Mouse (Mus musculus) thymus, adult 2 months (tissue): ENCODE results near the gene Olfr161. TPM values are rescaled to one million over a fixed set of nuclear protein-coding genes. Genes with fewer than 3 reads are reported as not detected.
"Not testable (repeated sequence)": the region's sequence is repeated elsewhere in the genome, so short reads cannot be mapped to it uniquely, and the experiment has no call there.

Source experiments
- DNase-seq: peaks from one replicate; pipeline ENCODE4 v3.0.0; 2021
- H3K27ac ChIP-seq: fragments of 200-500 bp; 2 replicates; pipeline ENCODE4 v1.5.1; 2012; ENCODE audit warnings: low read length, control low read depth; ENCODE audit not compliant: control insufficient read depth, insufficient read depth
- H3K27me3 ChIP-seq: fragments of 200-500 bp; 2 replicates; pipeline ENCODE4 v1.6.1; 2012; ENCODE audit warnings: mild to moderate bottlenecking, low read length, moderate library complexity, mixed read lengths; ENCODE audit not compliant: control insufficient read depth, insufficient read depth
- H3K36me3 ChIP-seq: fragments of 200-500 bp; 2 replicates; pipeline ENCODE4 v1.6.1; 2012; ENCODE audit warnings: mild to moderate bottlenecking, low read length, moderate library complexity; ENCODE audit not compliant: control insufficient read depth, insufficient read depth
- H3K4me1 ChIP-seq: fragments of 200-500 bp; replicated peaks from 2 replicates; pipeline ENCODE4 v1.6.1; 2012; ENCODE audit warnings: low read length; ENCODE audit not compliant: control insufficient read depth, insufficient read depth
- H3K4me3 ChIP-seq: fragments of 200-500 bp; 2 replicates; pipeline ENCODE4 v1.5.1; 2012; ENCODE audit warnings: mild to moderate bottlenecking, low read length, control low read depth, moderate library complexity; ENCODE audit not compliant: control insufficient read depth, insufficient read depth
- CTCF ChIP-seq: fragments of 200-500 bp; IDR thresholded peaks from 2 replicates; pipeline ENCODE4 v1.5.1; 2012; ENCODE audit warnings: mild to moderate bottlenecking, control low read depth, low read length, moderate library complexity, borderline replicate concordance; ENCODE audit not compliant: control insufficient read depth, poor library complexity, insufficient read depth; ENCODE audit errors: extremely low read depth
- POLR2A ChIP-seq: fragments of 200-500 bp; IDR thresholded peaks from 2 replicates; pipeline ENCODE4 v1.6.1; 2012; ENCODE audit warnings: mild to moderate bottlenecking, low read length, control low read depth, moderate library complexity; ENCODE audit not compliant: control insufficient read depth, poor library complexity, insufficient read depth; ENCODE audit errors: extremely low read depth
- WGBS: fragments of 180-500 bp; shearing (Covaris S2); methylation state at CpG from one replicate; pipeline ENCODE4 v1.1.7; 2018; 5-methylcytosine and 5-hydroxymethylcytosine counted together
- polyA plus RNA-seq: library from polyadenylated mRNA; depleted of rRNA; stranded (reverse); fragments of >200 nt; gene quantifications from 2 replicates; pipeline ENCODE4 v1.2.3, GENCODE M21; 2012; rRNA removed

Olfr161 gene
- not detected in 2 replicates for polyA plus RNA-seq

GRCm38 (mm10) chr16:3590691-3591090 lies at the start of gene Olfr161:
Olfr161 (plus strand) TSS chr16:3591042.
- H3K4me1 ChIP-seq, result no peaks in the 10 kb centered on the region
- H3K4me3 ChIP-seq, result no peak within 1 kb of the TSS
- DNase-seq, result no peak
- no peak within 1 kb of the TSS for H3K27ac ChIP-seq
- TF ChIP-seq POLR2A (no peak), CTCF (no peak)
- H3K27me3 ChIP-seq, result no peaks in the 10 kb centered on the region
- WGBS, result 62% methylated on average over 1 of the region's 1 CpGs
- H3K36me3 ChIP-seq, result no peaks in the 10 kb centered on the region

GRCm38 (mm10) chr16:3563553-3563952 lies 27.3 kb upstream of the Olfr161 start:
- H3K4me1 ChIP-seq, result no peaks in the 10 kb centered on the region
- no peak for DNase-seq
- no peaks in the 10 kb centered on the region for H3K36me3 ChIP-seq
- TF ChIP-seq POLR2A (no peak), CTCF (no peak)
- no peaks in the 10 kb centered on the region for H3K27me3 ChIP-seq
- H3K4me3 ChIP-seq, result no peak overlapping the region
- no peak overlapping the region for H3K27ac ChIP-seq

GRCm38 (mm10) chr16:3577658-3578057 lies 13.2 kb upstream of the Olfr161 start:
- H3K4me1 ChIP-seq, H3K27ac ChIP-seq, DNase-seq, H3K36me3 ChIP-seq, H3K27me3 ChIP-seq, H3K4me3 ChIP-seq: not testable (repeated sequence)
- 69% methylated on average over 1 of the region's 1 CpGs for WGBS

- not testable (repeated sequence) for H3K4me3 ChIP-seq, DNase-seq, H3K36me3 ChIP-seq, H3K27me3 ChIP-seq, H3K4me1 ChIP-seq, H3K27ac ChIP-seq
- WGBS, result 81% methylated on average over 1 of the region's 1 CpGs
Measured at GRCm38 (mm10) chr16:3578227-3578848, 12.5 kb upstream of the Olfr161 start.

- not testable (repeated sequence) for DNase-seq, H3K4me3 ChIP-seq, H3K27ac ChIP-seq, H3K27me3 ChIP-seq, H3K36me3 ChIP-seq, H3K4me1 ChIP-seq
- WGBS, result 85% methylated on average over 5 of the region's 5 CpGs
Measured at GRCm38 (mm10) chr16:3631376-3631775, 40.5 kb downstream of the Olfr161 start.

GRCm38 (mm10) chr16:3632572-3633361 lies 41.9 kb downstream of the Olfr161 start:
- WGBS, result 48% methylated on average over 27 of the region's 27 CpGs
- H3K4me3 ChIP-seq, result peak overlapping the region; percentile 39; the same call in 1 of the 2 replicates
- peak; percentile 6 for DNase-seq
- not testable (repeated sequence) for H3K27ac ChIP-seq, H3K36me3 ChIP-seq, H3K27me3 ChIP-seq, H3K4me1 ChIP-seq

Other genes starting within 250 kb of the Olfr161 start
- gene Mefv, start 127.1 kb downstream of the Olfr161 start, polyA plus RNA-seq, result 0.83 and 1.3 TPM in 2 replicates
- 15.7 and 16.0 TPM in 2 replicates for gene Zfp263, start 153.1 kb downstream of the Olfr161 start, polyA plus RNA-seq
- gene Olfr15, start 239.8 kb downstream of the Olfr161 start, polyA plus RNA-seq, result not detected in 2 replicates